Mouse (Mus musculus) kidney, adult 2 months (tissue): ENCODE results near the gene Basp1. TPM values are rescaled to one million over a fixed set of nuclear protein-coding genes. Genes with fewer than 3 reads are reported as not detected.

ENCODE experiments used
- DNase-seq: peaks from one replicate; pipeline ENCODE4 v3.0.0; 2021
- H3K27ac ChIP-seq: fragments of 200-500 bp; 2 replicates; pipeline ENCODE4 v1.5.1; 2012; ENCODE audit warnings: low read depth, low read length, control low read depth, inconsistent platforms; ENCODE audit not compliant: insufficient read depth
- H3K27me3 ChIP-seq: fragments of 200-500 bp; replicated peaks from 2 replicates; pipeline ENCODE4 v1.6.1; 2012; ENCODE audit warnings: mild to moderate bottlenecking, moderate library complexity, low read length, inconsistent platforms; ENCODE audit not compliant: control insufficient read depth, insufficient read depth
- H3K36me3 ChIP-seq: fragments of 200-500 bp; 2 replicates; pipeline ENCODE4 v1.6.1; 2012; ENCODE audit warnings: mild to moderate bottlenecking, moderate library complexity, low read length, inconsistent platforms; ENCODE audit not compliant: control insufficient read depth, insufficient read depth
- H3K4me1 ChIP-seq: fragments of 200-500 bp; 2 replicates; pipeline ENCODE4 v1.6.1; 2011; ENCODE audit warnings: low read length; ENCODE audit not compliant: control insufficient read depth, insufficient read depth
- H3K4me3 ChIP-seq: fragments of 200-500 bp; 2 replicates; pipeline ENCODE4 v1.5.1; 2011; ENCODE audit warnings: mild to moderate bottlenecking, low read depth, low read length, control low read depth; ENCODE audit not compliant: insufficient read depth
- CTCF ChIP-seq: fragments of 200-500 bp; conservative IDR thresholded peaks from 2 replicates; pipeline ENCODE4 v1.5.1; 2011; ENCODE audit warnings: low read depth, mild to moderate bottlenecking, control low read depth, low read length, moderate library complexity, mixed read lengths; ENCODE audit not compliant: insufficient read depth, insufficient read length
- POLR2A ChIP-seq: fragments of 200-500 bp; IDR thresholded peaks from one replicate; pipeline ENCODE4 v1.6.1; 2011; ENCODE audit warnings: low read depth, low read length, control low read depth
- WGBS: fragments of 180-500 bp; shearing (Covaris S2); methylation state at CpG from one replicate; pipeline ENCODE4 v1.1.7; 2018; 5-methylcytosine and 5-hydroxymethylcytosine counted together
- polyA plus RNA-seq: library from polyadenylated mRNA; depleted of rRNA; stranded (reverse); fragments of >200 nt; gene quantifications from 2 replicates; pipeline ENCODE4 v1.2.3, GENCODE M21; 2012; rRNA removed

The Basp1 gene
- polyA plus RNA-seq, 1 experiment = 2.7 TPM

DNA sequence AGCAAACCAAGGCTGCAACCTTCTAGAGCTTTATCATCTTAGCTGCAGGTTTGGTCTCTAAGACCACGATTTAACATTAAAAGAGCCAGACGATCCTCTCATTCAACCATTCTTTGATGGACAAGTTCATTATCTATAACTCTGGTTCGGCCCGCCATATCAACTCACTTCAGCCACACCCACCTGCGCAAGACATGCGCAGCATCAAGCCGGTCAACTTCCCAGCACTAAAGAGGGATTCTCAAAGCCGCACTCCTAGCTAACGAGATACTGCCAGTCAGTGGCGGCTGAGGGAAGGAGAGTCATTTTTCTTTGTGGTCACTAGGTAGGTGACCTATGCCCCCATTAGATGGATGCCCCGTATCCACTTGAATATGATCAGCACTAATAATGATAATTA is 78.3 kb downstream of the Basp1 start:
- no peak overlapping the region for H3K4me3 ChIP-seq
- no peak overlapping the region for H3K27ac ChIP-seq
- TF ChIP-seq POLR2A (no peak), CTCF (no peak)
- no peak for DNase-seq
- no peaks in the 10 kb centered on the region for H3K4me1 ChIP-seq
- WGBS = 89% methylated on average over 11 of the region's 11 CpGs
- no peaks in the 10 kb centered on the region for H3K36me3 ChIP-seq
- no peaks in the 10 kb centered on the region for H3K27me3 ChIP-seq

DNA sequence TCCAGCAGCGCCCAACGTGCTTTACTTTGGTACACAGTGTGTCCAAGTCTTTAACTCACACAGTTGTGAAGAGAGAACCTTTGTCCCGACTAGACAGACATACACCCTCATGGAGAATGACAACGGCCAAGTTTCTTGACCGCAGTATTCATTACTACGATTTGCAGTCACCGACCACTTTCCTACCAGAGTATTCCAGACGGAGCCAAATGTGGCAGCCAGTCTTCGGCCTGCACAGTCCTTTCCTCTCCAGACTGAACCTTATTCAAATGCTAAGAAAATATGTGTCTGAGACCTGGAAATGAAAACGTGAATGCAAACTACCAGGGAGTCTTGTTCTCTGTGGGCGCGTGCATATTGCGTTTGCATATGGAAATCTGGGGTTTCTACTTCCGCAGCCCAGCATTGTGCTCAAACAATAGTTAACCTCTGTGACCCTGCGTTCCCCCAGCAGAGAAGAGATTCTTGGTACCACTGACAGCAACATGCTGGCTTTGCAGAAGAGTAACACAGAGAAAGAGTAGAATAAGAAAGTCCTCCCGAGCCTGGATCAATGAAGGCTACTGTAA is 81.6 kb downstream of the Basp1 start:
- no peak for DNase-seq
- H3K4me1 ChIP-seq = no peaks in the 10 kb centered on the region
- H3K27ac ChIP-seq = no peak overlapping the region
- H3K4me3 ChIP-seq = no peak overlapping the region
- H3K27me3 ChIP-seq = no peaks in the 10 kb centered on the region
- WGBS = 78% methylated on average over 16 of the region's 16 CpGs
- H3K36me3 ChIP-seq = no peaks in the 10 kb centered on the region
- no peak for TF ChIP-seq CTCF
- no peak for TF ChIP-seq POLR2A

DNA sequence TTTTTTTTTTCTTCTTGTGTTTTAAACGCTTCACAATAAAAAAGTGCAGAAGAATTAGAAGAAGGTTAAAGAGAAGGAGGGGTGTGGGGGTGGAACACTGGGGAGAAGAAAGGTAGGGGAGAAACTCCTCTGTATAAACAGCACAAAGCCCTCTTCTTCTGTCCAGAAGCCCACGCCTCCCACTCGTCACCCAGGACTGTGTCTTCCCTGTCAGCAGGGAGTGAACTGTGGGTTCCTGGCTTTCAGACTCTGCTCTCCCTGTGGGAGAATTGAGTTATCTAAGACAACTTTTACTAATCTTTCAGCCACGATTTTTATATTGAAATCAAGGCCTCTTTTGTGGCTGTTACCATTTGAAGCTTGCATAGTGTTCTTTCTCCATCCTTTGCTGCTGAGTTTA is 82.6 kb downstream of the Basp1 start:
- no peaks in the 10 kb centered on the region for H3K27me3 ChIP-seq
- WGBS = 57% methylated on average over 4 of the region's 4 CpGs
- no peak for TF ChIP-seq POLR2A
- TF ChIP-seq CTCF = no peak
- no peak overlapping the region for H3K27ac ChIP-seq
- no peaks in the 10 kb centered on the region for H3K4me1 ChIP-seq
- no peak for DNase-seq
- no peak overlapping the region for H3K4me3 ChIP-seq
- H3K36me3 ChIP-seq = no peaks in the 10 kb centered on the region

DNA sequence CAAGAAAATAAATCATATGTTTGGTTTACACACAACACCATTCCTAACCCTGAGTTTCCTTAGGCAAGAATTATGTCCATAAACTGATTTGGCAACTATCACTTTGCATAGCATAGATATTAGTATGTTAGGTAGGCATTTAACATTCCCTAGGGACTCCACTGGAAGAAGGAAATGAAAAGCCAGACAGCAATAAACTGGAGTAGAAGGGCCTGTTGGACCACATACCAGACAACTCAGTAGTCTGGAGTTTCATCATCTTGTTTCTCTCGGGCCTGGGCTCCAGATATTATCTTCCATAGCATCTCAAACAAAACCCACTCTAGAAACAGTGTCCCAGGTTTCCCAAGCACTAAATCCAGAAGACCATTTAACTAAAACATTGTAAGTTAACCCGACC is 91.0 kb downstream of the Basp1 start:
- TF ChIP-seq POLR2A (no peak), CTCF (no peak)
- 57% methylated on average over 2 of the region's 2 CpGs for WGBS
- Histone ChIP-seq H3K4me3 (no peak overlapping the region), H3K4me1 (no peaks in the 10 kb centered on the region), H3K27me3 (no peaks in the 10 kb centered on the region), H3K27ac (no peak overlapping the region), H3K36me3 (no peaks in the 10 kb centered on the region)
- DNase-seq = no peak

DNA sequence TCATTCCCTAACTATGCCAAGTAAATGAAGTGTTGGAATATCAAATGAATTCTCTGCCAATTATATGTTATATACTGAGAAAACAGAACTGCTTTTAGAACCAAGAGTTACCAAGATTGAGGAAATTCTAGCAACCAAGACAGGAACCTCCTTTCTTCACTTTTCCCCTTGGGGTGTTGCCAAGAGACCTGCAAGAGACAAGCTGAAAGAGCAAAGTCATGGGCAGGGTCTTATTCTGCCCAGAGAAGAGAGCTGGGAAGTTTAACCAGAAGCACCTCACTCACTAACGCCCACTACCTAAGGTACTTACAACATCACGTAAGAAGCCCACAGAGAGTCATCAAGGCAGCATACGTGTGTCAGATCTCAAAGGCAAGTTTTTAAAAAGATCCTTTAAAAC is 91.5 kb downstream of the Basp1 start:
- Histone ChIP-seq H3K4me3 (no peak overlapping the region), H3K27ac (no peak overlapping the region), H3K27me3 (no peaks in the 10 kb centered on the region), H3K4me1 (no peaks in the 10 kb centered on the region), H3K36me3 (no peaks in the 10 kb centered on the region)
- 91% methylated on average over 3 of the region's 3 CpGs for WGBS
- no peak for DNase-seq
- no peak for TF ChIP-seq POLR2A
- no peak for TF ChIP-seq CTCF

DNA sequence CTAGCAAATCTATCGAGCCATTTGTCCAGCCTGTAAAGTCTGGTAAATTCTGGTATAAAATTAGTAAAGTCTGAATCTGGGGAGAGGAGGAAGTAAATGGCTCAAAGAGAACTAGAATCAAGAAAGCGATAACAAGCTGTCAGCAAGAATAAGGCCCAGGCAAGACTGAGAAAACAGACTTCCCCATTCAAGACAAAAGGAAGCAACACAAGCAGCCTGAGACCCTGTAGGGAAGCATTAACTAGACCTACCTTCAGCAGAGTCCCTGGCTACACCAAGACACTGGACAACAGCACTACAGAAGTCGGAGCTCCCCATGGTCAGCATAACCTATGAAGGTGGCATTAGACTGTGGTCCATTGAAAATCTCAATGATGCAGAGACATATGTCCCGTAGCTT is 91.9 kb downstream of the Basp1 start:
- Histone ChIP-seq H3K27me3 (no peaks in the 10 kb centered on the region), H3K4me1 (no peaks in the 10 kb centered on the region), H3K4me3 (no peak overlapping the region), H3K36me3 (no peaks in the 10 kb centered on the region), H3K27ac (no peak overlapping the region)
- 92% methylated on average over 4 of the region's 4 CpGs for WGBS
- TF ChIP-seq CTCF = no peak
- no peak for TF ChIP-seq POLR2A
- no peak for DNase-seq

DNA sequence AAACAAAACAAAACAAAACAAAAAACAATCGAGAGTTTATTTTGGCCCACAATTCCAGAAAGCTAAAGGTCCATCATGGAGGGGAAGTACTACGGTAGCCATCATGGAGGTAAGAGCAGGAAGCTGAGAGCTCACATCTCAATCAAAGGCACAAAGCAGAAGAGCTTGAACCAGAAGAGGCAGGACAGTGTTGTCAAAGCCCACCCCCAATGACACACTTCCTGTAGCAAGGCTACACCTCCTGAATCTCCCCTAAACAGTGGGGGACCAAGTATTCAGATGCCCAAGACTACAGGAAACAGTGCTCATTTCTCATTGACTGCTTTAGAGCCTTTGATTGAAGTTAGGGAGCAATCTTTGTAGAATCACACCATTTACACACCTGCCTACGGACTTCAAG is 99.1 kb downstream of the Basp1 start:
- Histone ChIP-seq H3K36me3 (no peaks in the 10 kb centered on the region), H3K4me3 (no peak overlapping the region), H3K27me3 (no peaks in the 10 kb centered on the region), H3K4me1 (no peaks in the 10 kb centered on the region), H3K27ac (no peak overlapping the region)
- no peak for DNase-seq
- TF ChIP-seq CTCF (no peak), POLR2A (no peak)
- 82% methylated on average over 3 of the region's 3 CpGs for WGBS

Other genes starting within 250 kb of the Basp1 start
- gene Myo10, start 208.8 kb upstream of the Basp1 start, polyA plus RNA-seq = 45.4 and 51.9 TPM in 2 replicates